Mouse (Mus musculus): ENCODE results near the gene Lsmem1. TPM values are rescaled to one million over a fixed set of nuclear protein-coding genes. Genes with fewer than 3 reads are reported as not detected.

The Lsmem1 gene
- polyA plus RNA-seq, 2 experiments: 1.9 to 2.0 TPM

GRCm38 (mm10) chr12:40244926-40245325 is 45.6 kb upstream of the Lsmem1 start:
- H3K27ac ChIP-seq (replicated peaks; ENCODE audit: low read depth, low read length): no peak overlapping the region
- ATAC-seq (ENCODE audit: low FRiP score, low read depth): no peak
- H3K9me3 ChIP-seq (ENCODE audit: control insufficient read depth, low read length): no peaks in the 10 kb centered on the region
- H3K4me2 ChIP-seq (replicated peaks; ENCODE audit: low read depth, low read length, severe bottlenecking): no peak overlapping the region
- no peak for DNase-seq (ENCODE audit: low spot score)
- H3K27me3 ChIP-seq (ENCODE audit: control insufficient read depth, insufficient read depth, low read length): no peaks in the 10 kb centered on the region
- no peak for TF ChIP-seq POLR2A (IDR thresholded peaks at IDR 0.05; ENCODE audit: borderline replicate concordance, extremely low read depth, insufficient read depth, insufficient read length)
- no peak overlapping the region for H3K9ac ChIP-seq (ENCODE audit: low read depth, low read length, severe bottlenecking)
- WGBS: 86% methylated on average over 5 of the region's 5 CpGs
- H3K4me1 ChIP-seq (ENCODE audit: control insufficient read depth, insufficient read depth, low read length): no peaks in the 10 kb centered on the region
- H3K36me3 ChIP-seq (ENCODE audit: control insufficient read depth, insufficient read depth, low read length): no peaks in the 10 kb centered on the region
- no peak overlapping the region for H3K4me3 ChIP-seq (replicated peaks; ENCODE audit: low read length)

DNA sequence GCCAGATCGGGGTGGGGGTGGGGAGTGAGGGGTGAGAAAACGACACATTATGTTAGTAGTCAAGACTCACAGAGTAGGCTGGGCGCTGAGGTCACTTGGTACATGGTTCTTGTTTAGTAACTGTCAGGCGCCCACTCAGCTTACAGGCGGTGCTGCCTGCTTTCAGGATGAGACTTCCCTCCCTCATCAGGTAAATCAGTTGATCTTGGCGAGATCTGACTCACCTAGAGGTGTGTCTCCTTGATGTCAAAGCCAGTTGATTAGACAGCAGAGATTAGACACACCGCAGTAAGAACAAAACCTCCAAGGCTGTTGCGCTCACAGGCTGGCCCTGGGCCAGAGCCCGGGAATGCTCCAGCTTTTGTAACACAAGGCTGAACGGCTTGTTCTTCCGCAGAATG is 44.5 kb upstream of the Lsmem1 start:
- WGBS: 56% methylated on average over 11 of the region's 11 CpGs
- Histone ChIP-seq H3K4me2 (replicated peaks; ENCODE audit: low read depth, low read length, severe bottlenecking) (no peak overlapping the region), H3K4me3 (replicated peaks; ENCODE audit: low read length) (no peak overlapping the region), H3K27ac (replicated peaks; ENCODE audit: low read depth, low read length) (no peak overlapping the region), H3K27me3 (ENCODE audit: control insufficient read depth, insufficient read depth, low read length) (no peaks in the 10 kb centered on the region), H3K36me3 (ENCODE audit: control insufficient read depth, insufficient read depth, low read length) (no peaks in the 10 kb centered on the region), H3K9ac (ENCODE audit: low read depth, low read length, severe bottlenecking) (no peak overlapping the region), H3K4me1 (ENCODE audit: control insufficient read depth, insufficient read depth, low read length) (no peaks in the 10 kb centered on the region), H3K9me3 (ENCODE audit: control insufficient read depth, low read length) (no peaks in the 10 kb centered on the region)
- no peak for TF ChIP-seq POLR2A (IDR thresholded peaks at IDR 0.05; ENCODE audit: borderline replicate concordance, extremely low read depth, insufficient read depth, insufficient read length)
- peak; percentile 25 for DNase-seq (ENCODE audit: low spot score)
- ATAC-seq (ENCODE audit: low FRiP score, low read depth): no peak

GRCm38 (mm10) chr12:40243241-40243640 is 44.0 kb upstream of the Lsmem1 start:
- Histone ChIP-seq H3K27me3 (ENCODE audit: control insufficient read depth, insufficient read depth, low read length) (no peaks in the 10 kb centered on the region), H3K4me3 (replicated peaks; ENCODE audit: low read length) (no peak overlapping the region), H3K9me3 (ENCODE audit: control insufficient read depth, low read length) (no peaks in the 10 kb centered on the region), H3K4me1 (ENCODE audit: control insufficient read depth, insufficient read depth, low read length) (no peaks in the 10 kb centered on the region), H3K36me3 (ENCODE audit: control insufficient read depth, insufficient read depth, low read length) (no peaks in the 10 kb centered on the region), H3K27ac (replicated peaks; ENCODE audit: low read depth, low read length) (no peak overlapping the region), H3K9ac (ENCODE audit: low read depth, low read length, severe bottlenecking) (no peak overlapping the region), H3K4me2 (replicated peaks; ENCODE audit: low read depth, low read length, severe bottlenecking) (no peak overlapping the region)
- TF ChIP-seq POLR2A (IDR thresholded peaks at IDR 0.05; ENCODE audit: borderline replicate concordance, extremely low read depth, insufficient read depth, insufficient read length): no peak
- DNase-seq (ENCODE audit: low spot score) (no peak), ATAC-seq (ENCODE audit: low FRiP score, low read depth) (no peak)
- WGBS: 72% methylated on average over 4 of the region's 4 CpGs

- no peak overlapping the region for H3K4me3 ChIP-seq (replicated peaks; ENCODE audit: low read length)
- H3K36me3 ChIP-seq (ENCODE audit: control insufficient read depth, insufficient read depth, low read length): no peaks in the 10 kb centered on the region
- no peaks in the 10 kb centered on the region for H3K4me1 ChIP-seq (ENCODE audit: control insufficient read depth, insufficient read depth, low read length)
- WGBS: 93% methylated on average over 7 of the region's 7 CpGs
- no peak for TF ChIP-seq POLR2A (IDR thresholded peaks at IDR 0.05; ENCODE audit: borderline replicate concordance, extremely low read depth, insufficient read depth, insufficient read length)
- DNase-seq (ENCODE audit: low spot score) (no peak), ATAC-seq (ENCODE audit: low FRiP score, low read depth) (no peak)
- no peaks in the 10 kb centered on the region for H3K27me3 ChIP-seq (ENCODE audit: control insufficient read depth, insufficient read depth, low read length)
- no peak overlapping the region for H3K4me2 ChIP-seq (replicated peaks; ENCODE audit: low read depth, low read length, severe bottlenecking)
- H3K9ac ChIP-seq (ENCODE audit: low read depth, low read length, severe bottlenecking): no peak overlapping the region
- no peaks in the 10 kb centered on the region for H3K9me3 ChIP-seq (ENCODE audit: control insufficient read depth, low read length)
- H3K27ac ChIP-seq (replicated peaks; ENCODE audit: low read depth, low read length): no peak overlapping the region
Measured at GRCm38 (mm10) chr12:40239161-40239560, 39.9 kb upstream of the Lsmem1 start.

DNA sequence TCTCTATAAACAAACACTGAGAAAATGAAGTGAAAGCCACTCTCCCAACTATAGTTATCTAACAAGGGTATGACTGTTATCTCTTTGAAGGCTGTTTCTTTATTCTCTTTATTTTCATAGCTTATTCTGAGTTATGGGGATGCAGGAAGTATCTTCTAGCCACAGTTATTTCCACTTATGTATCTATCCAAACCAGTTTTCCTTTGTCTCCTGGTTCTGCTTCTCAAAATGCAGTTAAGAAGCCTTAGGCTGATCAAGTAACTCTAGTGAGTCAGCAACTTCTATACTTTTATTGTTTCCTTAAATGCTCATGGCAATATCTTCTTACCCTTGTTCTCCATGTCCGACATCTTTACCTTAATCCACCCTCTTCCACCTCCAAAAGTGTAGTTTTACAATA is 32.9 kb upstream of the Lsmem1 start:
- no peak overlapping the region for H3K4me2 ChIP-seq (replicated peaks; ENCODE audit: low read depth, low read length, severe bottlenecking)
- H3K9me3 ChIP-seq (ENCODE audit: control insufficient read depth, low read length): no peaks in the 10 kb centered on the region
- no peak overlapping the region for H3K27ac ChIP-seq (replicated peaks; ENCODE audit: low read depth, low read length)
- DNase-seq (ENCODE audit: low spot score): no peak
- no peaks in the 10 kb centered on the region for H3K36me3 ChIP-seq (ENCODE audit: control insufficient read depth, insufficient read depth, low read length)
- no peak for TF ChIP-seq POLR2A (IDR thresholded peaks at IDR 0.05; ENCODE audit: borderline replicate concordance, extremely low read depth, insufficient read depth, insufficient read length)
- no peak overlapping the region for H3K9ac ChIP-seq (ENCODE audit: low read depth, low read length, severe bottlenecking)
- H3K27me3 ChIP-seq (ENCODE audit: control insufficient read depth, insufficient read depth, low read length): no peaks in the 10 kb centered on the region
- no peak for ATAC-seq (ENCODE audit: low FRiP score, low read depth)
- H3K4me1 ChIP-seq (ENCODE audit: control insufficient read depth, insufficient read depth, low read length): no peaks in the 10 kb centered on the region
- 77% methylated on average over 1 of the region's 1 CpGs for WGBS
- no peak overlapping the region for H3K4me3 ChIP-seq (replicated peaks; ENCODE audit: low read length)

GRCm38 (mm10) chr12:40231632-40232031 is 32.3 kb upstream of the Lsmem1 start:
- no peaks in the 10 kb centered on the region for H3K36me3 ChIP-seq (ENCODE audit: control insufficient read depth, insufficient read depth, low read length)
- no peak for TF ChIP-seq POLR2A (IDR thresholded peaks at IDR 0.05; ENCODE audit: borderline replicate concordance, extremely low read depth, insufficient read depth, insufficient read length)

More at GRCm38 (mm10) chr12:40231632-40232031, 32.3 kb upstream of the Lsmem1 start:
- H3K27ac ChIP-seq (replicated peaks; ENCODE audit: low read depth, low read length): no peak overlapping the region
- no peak overlapping the region for H3K4me2 ChIP-seq (replicated peaks; ENCODE audit: low read depth, low read length, severe bottlenecking)
- H3K9me3 ChIP-seq (ENCODE audit: control insufficient read depth, low read length): no peaks in the 10 kb centered on the region
- ATAC-seq (ENCODE audit: low FRiP score, low read depth): no peak
- no peaks in the 10 kb centered on the region for H3K4me1 ChIP-seq (ENCODE audit: control insufficient read depth, insufficient read depth, low read length)
- no peak overlapping the region for H3K9ac ChIP-seq (ENCODE audit: low read depth, low read length, severe bottlenecking)
- no peak overlapping the region for H3K4me3 ChIP-seq (replicated peaks; ENCODE audit: low read length)
- no peak for DNase-seq (ENCODE audit: low spot score)
- H3K27me3 ChIP-seq (ENCODE audit: control insufficient read depth, insufficient read depth, low read length): no peaks in the 10 kb centered on the region
- 86% methylated on average over 2 of the region's 2 CpGs for WGBS
